Mouse (Mus musculus): Measurements from ENCODE around the gene Hist1h1c. TPM values are rescaled to one million over a fixed set of nuclear protein-coding genes. Genes with fewer than 3 reads are reported as not detected.

Gene Hist1h1c
- polyA plus RNA-seq, 2 experiments from 2014 or later = 25.5 to 40.4 TPM

Other genes with a start within 250 kb of the Hist1h1c start
- under 1 TPM in 1 of 2 experiments, not detected in 1; 0.17 TPM for gene Btn2a2, start 250.0 kb upstream of the Hist1h1c start, polyA plus RNA-seq (2017; shearing (Covaris generic))
- gene Hist1h4h, start 207.8 kb upstream of the Hist1h1c start, polyA plus RNA-seq (2017; shearing (Covaris generic)) = 10 to 100 TPM in 1 of 2 experiments, 1 to 10 TPM in 1; 7.1 to 14.6 TPM
- not detected for gene Hist1h2af, start 204.9 kb upstream of the Hist1h1c start, polyA plus RNA-seq (2017; shearing (Covaris generic))
- gene Hist1h3g, start 203.4 kb upstream of the Hist1h1c start, polyA plus RNA-seq (2017; shearing (Covaris generic)) = not detected
- gene Hist1h2bh, start 195.4 kb upstream of the Hist1h1c start, polyA plus RNA-seq (2017; shearing (Covaris generic)) = 1 to 10 TPM in 1 of 2 experiments, under 1 TPM in 1; 0.52 to 5.2 TPM
- gene Hist1h3f, start 194.8 kb upstream of the Hist1h1c start, polyA plus RNA-seq (2017; shearing (Covaris generic)) = 1 to 10 TPM; 1.3 to 3.2 TPM
- 1 to 10 TPM in 1 of 2 experiments, not detected in 1; 1.4 TPM for gene Hist1h4f, start 187.2 kb upstream of the Hist1h1c start, polyA plus RNA-seq (2017; shearing (Covaris generic))
- gene Hist1h1d, start 185.5 kb upstream of the Hist1h1c start, polyA plus RNA-seq (2017; shearing (Covaris generic)) = 1 to 10 TPM in 1 of 2 experiments, under 1 TPM in 1; 0.99 to 2.4 TPM
- 1 to 10 TPM; 3.2 to 8.8 TPM for gene Hist1h3e, start 176.4 kb upstream of the Hist1h1c start, polyA plus RNA-seq (2017; shearing (Covaris generic))
- 1 to 10 TPM; 4.5 to 6.5 TPM for gene Hist1h2ae, start 167.6 kb upstream of the Hist1h1c start, polyA plus RNA-seq (2017; shearing (Covaris generic))
- 10 to 100 TPM in 1 of 2 experiments, 1 to 10 TPM in 1; 7.3 to 11.3 TPM for gene Hist1h2bg, start 167.4 kb upstream of the Hist1h1c start, polyA plus RNA-seq (2017; shearing (Covaris generic))
- 1 to 10 TPM in 1 of 2 experiments, not detected in 1; 1.5 TPM for gene Hist1h2bf, start 164.6 kb upstream of the Hist1h1c start, polyA plus RNA-seq (2017; shearing (Covaris generic))
- gene Hist1h2ad, start 164.4 kb upstream of the Hist1h1c start, polyA plus RNA-seq (2017; shearing (Covaris generic)) = under 1 TPM in 1 of 2 experiments, not detected in 1; 0.35 TPM
- under 1 TPM in 1 of 2 experiments, not detected in 1; 0.23 TPM for gene Hist1h3d, start 163.0 kb upstream of the Hist1h1c start, polyA plus RNA-seq (2017; shearing (Covaris generic))
- gene Hist1h4d, start 157.2 kb upstream of the Hist1h1c start, polyA plus RNA-seq (2017; shearing (Covaris generic)) = 10 to 100 TPM; 12.4 to 29.7 TPM
- 1 to 10 TPM; 2.7 to 2.9 TPM for gene Hist1h2be, start 117.7 kb upstream of the Hist1h1c start, polyA plus RNA-seq (2017; shearing (Covaris generic))
- 10 to 100 TPM; 13.4 to 19.2 TPM for gene Hist1h1e, start 116.2 kb upstream of the Hist1h1c start, polyA plus RNA-seq (2017; shearing (Covaris generic))
- 1 to 10 TPM; 2.2 to 4.6 TPM for gene Hist1h2ac, start 54.9 kb upstream of the Hist1h1c start, polyA plus RNA-seq (2017; shearing (Covaris generic))
- gene Hist1h2bc, start 54.6 kb upstream of the Hist1h1c start, polyA plus RNA-seq (2017; shearing (Covaris generic)) = 1 to 10 TPM; 6.3 to 8.3 TPM
- gene Hist1h1t, start 43.0 kb upstream of the Hist1h1c start, polyA plus RNA-seq (2017; shearing (Covaris generic)) = under 1 TPM in 1 of 2 experiments, not detected in 1; 0.53 TPM
- 10 to 100 TPM in 1 of 2 experiments, 1 to 10 TPM in 1; 4.3 to 11.5 TPM for gene Hist1h4c, start 40.4 kb upstream of the Hist1h1c start, polyA plus RNA-seq (2017; shearing (Covaris generic))
- gene Hfe, start 28.0 kb upstream of the Hist1h1c start, polyA plus RNA-seq (2017; shearing (Covaris generic)) = under 1 TPM; 0.75 to 0.92 TPM
- not detected for gene Hist1h3c, start 6.8 kb downstream of the Hist1h1c start, polyA plus RNA-seq (2017; shearing (Covaris generic))
- gene Hist1h2bb, start 7.9 kb downstream of the Hist1h1c start, polyA plus RNA-seq (2017; shearing (Covaris generic)) = under 1 TPM in 1 of 2 experiments, not detected in 1; 0.80 TPM
- 1 to 10 TPM in 1 of 2 experiments, under 1 TPM in 1; 0.42 to 2.0 TPM for gene Hist1h2ab, start 12.3 kb downstream of the Hist1h1c start, polyA plus RNA-seq (2017; shearing (Covaris generic))
- gene Hist1h3b, start 13.5 kb downstream of the Hist1h1c start, polyA plus RNA-seq (2017; shearing (Covaris generic)) = not detected
- gene Hist1h4b, start 18.2 kb downstream of the Hist1h1c start, polyA plus RNA-seq (2017; shearing (Covaris generic)) = 1 to 10 TPM; 6.9 to 9.9 TPM
- not detected for gene Hist1h4a, start 22.4 kb downstream of the Hist1h1c start, polyA plus RNA-seq (2017; shearing (Covaris generic))
- gene Hist1h3a, start 23.6 kb downstream of the Hist1h1c start, polyA plus RNA-seq (2017; shearing (Covaris generic)) = 10 to 100 TPM in 1 of 2 experiments, 1 to 10 TPM in 1; 5.0 to 15.8 TPM
- 1 to 10 TPM; 1.0 to 1.6 TPM for gene Hist1h1a, start 24.9 kb downstream of the Hist1h1c start, polyA plus RNA-seq (2017; shearing (Covaris generic))
- gene Trim38, start 31.1 kb downstream of the Hist1h1c start, polyA plus RNA-seq (2017; shearing (Covaris generic)) = under 1 TPM; 0.07 to 0.47 TPM
- gene Slc17a2, start 68.2 kb downstream of the Hist1h1c start, polyA plus RNA-seq (2017; shearing (Covaris generic)) = under 1 TPM; 0.04 to 0.13 TPM
- under 1 TPM in 1 of 2 experiments, not detected in 1; 0.20 TPM for gene Slc17a3, start 100.6 kb downstream of the Hist1h1c start, polyA plus RNA-seq (2017; shearing (Covaris generic))
- gene Slc17a1, start 128.9 kb downstream of the Hist1h1c start, polyA plus RNA-seq (2017; shearing (Covaris generic)) = 1 to 10 TPM in 1 of 2 experiments, under 1 TPM in 1; 0.14 to 2.4 TPM
- gene Slc17a4, start 176.2 kb downstream of the Hist1h1c start, polyA plus RNA-seq (2017; shearing (Covaris generic)) = under 1 TPM; 0.06 to 0.56 TPM
- not detected for gene Hist1h2ba, start 195.3 kb downstream of the Hist1h1c start, polyA plus RNA-seq (2017; shearing (Covaris generic))
- gene Hist1h2aa, start 195.7 kb downstream of the Hist1h1c start, polyA plus RNA-seq (2017; shearing (Covaris generic)) = not detected

All from inflammation-experienced regulatory T-cells (primary cell).